Mouse (Mus musculus) MN1 (cell line): ENCODE measurements around the gene Gm49369.
"Not testable (repeated sequence)": the region's sequence is repeated elsewhere in the genome, so short reads cannot be mapped to it uniquely, and the experiment has no call there.

Experiments
- DNase-seq: peaks from one replicate; pipeline ENCODE4 v3.0.0-alpha.2; 2016; ENCODE audit warnings: low spot score

Gene Gm49369

DNA sequence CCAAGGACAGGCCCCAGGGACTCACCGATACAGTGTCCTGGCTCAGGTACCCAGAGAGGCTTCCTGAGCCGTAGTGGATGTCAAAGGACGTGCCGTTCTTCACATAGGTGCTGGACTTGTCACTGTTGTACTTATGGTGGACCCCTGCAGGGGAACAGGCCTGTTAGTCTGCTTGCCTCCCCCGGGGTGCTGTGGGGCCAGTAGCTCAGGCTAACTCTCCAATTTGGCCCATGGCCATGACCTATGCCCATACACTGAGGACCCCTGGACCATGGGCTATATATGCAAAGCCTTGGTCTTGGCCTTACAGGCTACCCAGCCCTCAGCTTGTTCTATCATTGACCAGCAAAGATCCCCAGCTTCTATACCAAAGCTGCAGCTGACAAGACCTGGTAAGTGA is at the start of gene Gm49369:
Gene Gm49369, minus strand, starts transcription at position 101 of the 400 bp plus-strand sequence.
- DNase-seq: no peak

DNA sequence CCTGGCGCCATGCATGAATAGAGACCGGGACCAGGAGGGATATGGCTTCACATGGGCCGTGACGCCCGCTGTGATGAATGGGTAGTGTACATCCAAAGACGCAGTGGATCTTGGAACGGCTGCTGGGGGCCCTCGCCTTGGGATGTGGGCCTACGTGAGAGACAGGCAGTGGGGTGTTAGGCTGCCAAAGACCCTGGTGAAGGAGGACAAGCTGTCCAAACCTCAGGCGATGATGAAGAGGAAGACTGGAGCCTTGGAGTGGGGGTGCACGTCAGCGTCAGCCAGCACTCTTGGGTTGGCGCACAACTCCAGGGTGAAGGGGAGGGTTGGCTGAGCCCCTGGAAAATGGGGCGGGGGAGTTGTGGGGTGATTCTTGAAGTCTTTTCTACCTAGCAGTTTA is 48.6 kb upstream of the Gm49369 start:
- no peak for DNase-seq

DNA sequence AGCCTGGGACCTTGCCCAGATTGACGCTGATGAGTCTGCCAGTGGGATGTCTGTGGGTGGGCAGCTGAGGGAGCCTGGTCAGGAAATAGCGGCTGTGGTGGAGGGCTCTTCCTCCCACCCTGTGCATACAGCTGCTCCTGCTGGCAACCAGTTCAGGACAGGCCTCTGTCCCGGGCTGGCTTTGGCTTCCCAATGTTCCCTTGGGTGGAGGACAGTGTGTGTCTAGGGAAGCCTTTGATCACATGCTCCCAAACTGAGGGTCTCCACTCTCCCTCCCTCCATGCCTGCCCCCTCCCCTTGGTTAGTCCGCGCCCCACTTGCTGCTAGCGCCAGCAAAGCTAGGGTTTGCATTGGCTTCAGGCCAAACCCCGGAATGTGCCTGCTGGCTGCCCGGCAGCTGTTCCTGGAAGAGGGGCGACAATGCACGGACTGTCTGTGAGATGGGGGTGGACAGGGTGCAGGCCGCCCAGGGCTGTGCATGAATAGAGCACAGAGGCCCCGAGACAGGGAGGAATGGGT is 47.8 kb upstream of the Gm49369 start:
- DNase-seq: no peak

DNA sequence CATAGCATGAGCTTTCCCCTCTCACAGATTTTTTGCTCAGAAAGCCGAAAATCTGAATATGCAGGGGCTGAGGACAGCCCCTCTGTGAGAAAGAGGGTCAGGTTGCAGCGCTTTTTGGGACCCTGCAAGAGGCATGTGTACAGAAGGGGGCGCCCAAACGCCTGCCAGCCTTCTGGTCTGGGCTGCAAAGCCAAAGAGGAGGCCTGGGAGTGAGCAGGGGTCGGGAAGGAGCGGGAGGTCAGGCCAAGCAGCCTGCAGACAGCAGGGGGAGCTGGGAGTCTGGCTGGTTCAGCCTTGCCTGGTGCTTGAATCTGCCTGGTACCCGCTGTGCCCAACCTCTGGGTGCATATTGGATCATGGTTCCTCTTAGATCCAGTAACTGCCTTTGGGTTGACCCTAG is 45.7 kb upstream of the Gm49369 start:
- peak; percentile 47 for DNase-seq

DNA sequence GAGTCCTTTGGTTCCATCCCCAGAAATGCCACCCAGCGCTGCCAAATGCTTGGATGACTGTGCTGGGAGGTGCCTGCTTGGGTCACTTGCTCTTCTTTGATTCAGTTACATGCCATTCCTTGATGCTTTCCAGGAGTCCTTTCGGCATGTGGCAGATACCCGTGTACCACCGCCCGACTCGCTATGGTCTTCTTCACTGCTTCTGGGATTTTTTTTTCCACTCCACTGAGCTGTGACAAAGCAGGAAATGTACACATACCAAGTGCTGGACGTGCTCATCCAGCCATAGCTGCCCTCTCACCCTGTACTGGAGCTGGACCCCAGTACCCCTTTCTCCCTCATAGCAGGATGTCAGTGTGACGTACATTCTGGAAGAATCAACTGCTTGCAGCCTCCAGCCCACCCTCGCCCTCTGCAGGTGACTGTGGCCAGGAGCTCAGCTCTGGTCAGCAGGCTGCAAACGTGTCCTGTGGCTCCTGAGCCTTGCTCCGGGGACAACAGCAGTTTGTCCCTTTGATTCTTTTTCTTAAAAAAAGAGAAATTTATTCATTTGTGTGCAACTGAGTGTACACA is 43.3 kb upstream of the Gm49369 start:
- DNase-seq: peak; percentile 56

DNA sequence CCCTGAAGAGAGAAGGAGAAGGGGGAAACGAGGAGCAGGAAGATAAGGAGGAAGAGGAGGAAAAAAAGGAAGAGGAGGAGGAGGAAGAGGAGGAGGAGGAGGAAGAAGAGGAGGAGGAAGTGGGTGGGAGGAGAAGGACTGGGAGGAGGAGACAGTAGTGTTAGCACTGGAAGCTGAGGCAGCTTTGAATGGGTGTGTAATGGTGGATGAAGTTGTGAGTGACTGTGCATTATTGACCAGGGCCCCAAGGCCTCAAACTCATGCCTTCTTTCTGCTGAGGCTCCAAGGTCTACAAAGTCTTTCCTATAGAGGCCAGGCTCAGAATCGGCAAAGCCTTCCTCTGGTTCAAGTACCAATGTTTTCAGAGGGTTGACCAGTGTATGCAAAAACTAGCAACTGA is 39.4 kb upstream of the Gm49369 start:
- no peak for DNase-seq

DNA sequence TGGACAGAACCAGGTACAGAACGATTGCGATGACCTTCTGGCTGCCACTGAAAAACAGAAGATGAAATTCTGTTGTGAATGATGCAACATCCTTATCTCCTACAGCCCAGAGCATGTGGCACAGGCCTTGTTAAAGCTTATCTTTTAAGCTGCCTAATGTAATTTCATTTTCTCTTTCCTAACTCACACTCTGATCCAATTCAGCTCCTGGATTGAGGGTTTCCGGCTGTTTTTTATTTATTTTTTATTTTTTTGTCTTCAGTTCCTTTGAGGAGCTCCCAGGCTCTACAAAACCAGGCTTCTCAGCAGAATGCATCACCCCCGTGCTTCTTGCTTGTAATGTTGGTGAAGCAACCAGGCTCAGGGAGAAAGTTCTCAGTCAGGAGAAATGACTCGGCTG is 37.4 kb upstream of the Gm49369 start:
- DNase-seq: peak; percentile 71

DNA sequence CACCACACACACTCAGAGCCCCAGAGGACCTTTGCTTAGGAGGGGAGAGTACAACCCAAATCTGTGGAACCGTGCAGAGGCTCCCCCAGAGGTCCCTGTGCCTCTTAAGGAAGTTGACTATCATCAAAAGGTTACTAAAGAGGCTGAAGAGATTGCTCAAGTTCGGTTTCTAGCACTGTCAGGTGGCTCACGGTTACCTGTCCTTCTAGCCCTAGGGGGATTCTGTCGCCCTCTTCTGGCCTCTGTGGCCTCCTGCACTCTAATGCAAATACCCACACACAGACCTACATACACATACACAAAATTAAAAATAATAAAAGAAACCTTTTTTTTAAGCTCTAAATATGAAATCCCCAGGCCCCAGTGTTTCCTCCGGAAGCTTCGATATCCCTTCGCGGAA is 36.2 kb upstream of the Gm49369 start:
- DNase-seq: no peak

DNA sequence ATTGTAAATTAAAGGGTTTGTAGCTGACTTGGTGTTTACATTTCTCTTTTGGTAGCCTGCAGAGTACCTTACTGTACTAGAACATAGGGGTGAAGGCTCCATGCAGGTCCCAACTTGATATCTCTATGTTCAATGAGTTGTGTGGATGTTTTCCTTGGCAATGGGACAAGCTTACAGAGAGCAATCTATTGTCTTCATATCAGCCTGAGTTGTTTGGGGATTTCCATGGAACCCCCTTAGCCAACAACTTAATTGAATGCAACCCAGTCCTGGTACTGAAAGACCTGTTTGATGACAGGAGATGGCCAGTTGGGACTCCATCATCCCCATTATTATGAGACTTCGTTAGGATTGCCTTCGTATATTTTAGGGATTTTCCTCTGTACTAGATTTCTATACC is 35.6 kb upstream of the Gm49369 start:
- DNase-seq: no peak

DNA sequence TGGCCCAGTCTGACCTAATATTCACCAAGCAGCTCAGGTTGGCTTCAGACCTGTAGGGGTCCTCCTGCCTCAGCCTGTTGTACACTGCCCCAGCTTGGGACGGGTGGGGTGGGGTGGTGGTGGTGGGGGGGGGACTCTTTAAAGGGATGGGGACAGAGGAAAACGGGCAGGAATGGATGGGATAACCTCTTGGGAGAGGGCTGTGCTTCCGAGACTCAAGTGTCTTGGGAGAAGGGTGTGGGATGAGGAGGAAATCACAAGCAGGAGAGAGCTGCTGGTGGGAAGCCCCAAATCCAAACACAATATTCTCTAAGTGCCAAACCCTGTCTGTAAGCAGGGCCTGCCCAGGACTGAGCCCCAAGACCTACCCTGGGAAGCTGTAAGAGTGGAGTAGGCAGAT is 33.8 kb upstream of the Gm49369 start:
- DNase-seq: no peak

DNA sequence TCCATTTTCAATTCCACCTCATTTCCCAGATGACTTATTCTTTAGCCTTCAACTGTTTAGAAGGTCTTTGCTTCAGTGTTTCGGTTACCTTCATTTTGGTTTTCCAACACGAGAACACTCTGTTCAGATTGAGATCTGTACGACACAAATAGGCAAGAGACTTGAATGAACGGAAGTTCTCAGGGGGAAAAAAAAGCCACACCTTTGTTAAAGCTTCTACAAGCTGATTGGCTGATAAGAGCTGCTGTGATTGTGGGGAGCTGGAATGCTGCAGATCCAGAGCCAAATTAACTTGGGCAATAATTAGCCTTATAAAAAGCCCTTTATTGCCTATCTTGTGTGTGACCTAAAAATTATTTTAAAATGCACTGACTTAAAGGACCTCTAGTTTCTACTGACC is 32.8 kb upstream of the Gm49369 start:
- no peak for DNase-seq

DNA sequence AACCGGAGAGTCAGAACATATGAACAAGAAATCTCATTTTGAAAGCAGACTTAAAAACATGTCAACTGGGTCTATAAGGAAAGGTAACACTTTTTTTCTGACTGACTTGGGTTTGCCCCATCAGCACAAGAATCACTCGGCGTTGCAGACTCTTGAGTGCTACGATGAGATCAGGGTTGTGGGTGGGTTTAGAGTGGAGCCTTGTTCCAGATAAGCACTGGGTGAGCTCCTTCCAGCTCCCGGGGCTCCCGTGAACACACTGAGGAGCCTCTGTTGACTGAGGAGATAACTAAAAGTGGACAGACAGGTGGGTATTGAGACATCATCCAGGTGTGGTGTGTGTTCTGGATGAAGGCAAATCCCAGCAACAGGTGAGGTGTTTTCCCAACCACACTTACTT is 30.8 kb upstream of the Gm49369 start:
- DNase-seq: no peak

DNA sequence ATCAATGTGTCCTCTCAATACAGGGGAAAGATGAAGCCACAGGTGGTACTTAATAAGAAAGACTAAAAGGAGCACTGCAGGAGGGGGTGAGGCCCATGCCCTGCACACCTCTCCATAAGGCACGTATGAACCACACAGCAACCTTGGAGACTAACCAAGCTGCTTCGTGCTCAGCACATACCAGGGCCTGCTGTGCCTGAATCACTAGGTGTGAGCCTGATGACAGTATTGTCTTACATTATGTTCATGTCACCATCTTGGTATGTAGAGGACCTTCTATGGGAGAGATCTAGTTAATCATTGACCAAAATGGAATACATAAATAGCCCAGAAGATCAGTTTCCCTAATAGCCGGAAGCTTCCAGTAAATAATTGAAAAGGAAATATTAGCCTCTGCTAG is 27.1 kb upstream of the Gm49369 start:
- DNase-seq: no peak

DNA sequence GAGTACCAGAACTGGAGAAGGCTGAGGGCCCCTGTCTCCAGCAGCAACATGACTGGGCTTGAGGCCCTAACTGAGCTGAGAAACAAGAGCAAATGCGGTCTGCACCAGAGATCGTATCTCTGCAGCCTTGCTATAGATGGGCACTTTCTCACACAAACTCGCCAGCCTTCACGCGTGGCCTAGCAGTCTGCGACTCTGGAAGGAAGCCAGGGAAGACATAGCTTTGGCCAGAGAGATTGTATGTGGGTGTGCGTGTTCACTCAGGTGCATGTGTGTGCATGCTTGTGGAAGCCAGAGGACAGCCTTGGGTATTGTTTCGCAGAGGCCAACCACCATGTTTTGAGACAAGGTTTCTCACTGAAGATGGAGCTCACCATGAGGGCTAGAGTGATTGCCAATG is 26.2 kb upstream of the Gm49369 start:
- DNase-seq: no peak

DNA sequence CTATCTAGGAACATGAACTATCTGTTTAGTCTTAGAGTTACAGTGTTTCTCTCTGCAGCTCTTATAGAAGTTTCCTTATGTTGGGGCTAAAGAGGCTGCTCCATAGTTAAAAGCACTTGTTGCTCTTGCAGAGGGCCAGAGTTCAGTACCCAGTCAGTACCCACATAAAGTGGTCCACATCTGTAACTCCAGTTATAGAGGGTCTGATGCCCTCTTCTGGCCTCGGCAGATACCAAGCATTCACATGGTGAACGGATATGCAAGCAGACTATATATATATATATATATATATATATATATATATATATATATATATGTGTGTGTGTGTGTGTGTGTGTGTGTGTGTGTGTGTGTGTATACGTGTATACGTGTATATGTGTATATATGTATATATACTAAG is 25.5 kb upstream of the Gm49369 start:
- no peak for DNase-seq

DNA sequence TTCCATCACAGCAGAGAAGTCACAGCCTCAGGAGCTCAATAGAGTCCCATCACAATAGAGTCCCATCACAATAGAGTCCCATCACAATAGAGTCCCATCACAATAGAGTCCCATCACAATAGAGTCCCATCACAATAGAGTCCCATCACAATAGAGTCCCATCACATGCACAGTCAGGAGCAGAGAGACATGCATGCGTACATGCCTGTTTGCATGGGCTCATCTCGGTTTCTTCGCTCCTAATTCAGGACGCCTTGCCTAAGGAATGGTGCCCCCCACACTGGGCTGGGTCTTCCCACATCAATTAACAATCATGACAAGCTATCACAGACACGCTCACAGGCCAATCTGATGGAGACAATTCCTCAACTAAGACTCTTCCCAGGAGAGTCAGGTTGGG is 22.7 kb upstream of the Gm49369 start:
- DNase-seq: not testable (repeated sequence)

DNA sequence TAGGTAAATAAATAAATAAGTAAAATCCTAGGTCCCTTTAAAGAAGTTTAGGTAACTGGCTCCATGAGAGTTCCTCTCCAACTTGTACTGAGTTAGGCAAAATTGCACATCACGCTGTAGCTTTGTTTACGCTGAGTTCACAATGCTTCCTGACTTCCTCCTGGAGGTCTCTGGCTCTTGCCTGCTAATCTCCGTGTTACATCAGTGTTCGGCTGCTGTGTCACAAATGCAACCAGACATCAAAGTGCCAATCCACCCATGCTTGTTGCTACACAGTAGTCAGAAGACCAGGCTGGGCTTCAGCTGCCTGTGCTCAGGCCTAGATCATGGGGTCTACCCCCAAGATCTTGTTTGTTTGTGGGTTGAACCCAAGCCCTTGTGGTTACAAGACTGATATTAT is 21.1 kb upstream of the Gm49369 start:
- no peak for DNase-seq

DNA sequence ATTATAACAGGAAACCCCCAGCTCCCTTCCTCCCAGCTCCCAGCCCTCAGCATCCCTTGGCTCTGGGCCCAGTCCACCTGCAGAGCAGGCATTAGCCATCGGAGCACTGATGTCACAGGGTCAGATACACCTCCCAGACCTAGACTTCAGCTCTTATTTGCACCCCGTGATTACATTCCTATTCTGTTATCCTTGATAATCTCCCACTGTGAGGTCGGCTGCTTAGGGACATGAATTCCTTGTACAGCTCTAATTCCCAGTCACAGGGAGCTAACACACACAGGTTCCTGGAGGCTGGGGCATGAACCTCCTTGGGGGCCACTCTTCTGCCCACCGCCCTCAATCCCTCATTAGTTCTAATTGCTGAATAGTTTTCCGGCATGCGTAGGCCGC is 18.3 kb upstream of the Gm49369 start:
- no peak for DNase-seq

DNA sequence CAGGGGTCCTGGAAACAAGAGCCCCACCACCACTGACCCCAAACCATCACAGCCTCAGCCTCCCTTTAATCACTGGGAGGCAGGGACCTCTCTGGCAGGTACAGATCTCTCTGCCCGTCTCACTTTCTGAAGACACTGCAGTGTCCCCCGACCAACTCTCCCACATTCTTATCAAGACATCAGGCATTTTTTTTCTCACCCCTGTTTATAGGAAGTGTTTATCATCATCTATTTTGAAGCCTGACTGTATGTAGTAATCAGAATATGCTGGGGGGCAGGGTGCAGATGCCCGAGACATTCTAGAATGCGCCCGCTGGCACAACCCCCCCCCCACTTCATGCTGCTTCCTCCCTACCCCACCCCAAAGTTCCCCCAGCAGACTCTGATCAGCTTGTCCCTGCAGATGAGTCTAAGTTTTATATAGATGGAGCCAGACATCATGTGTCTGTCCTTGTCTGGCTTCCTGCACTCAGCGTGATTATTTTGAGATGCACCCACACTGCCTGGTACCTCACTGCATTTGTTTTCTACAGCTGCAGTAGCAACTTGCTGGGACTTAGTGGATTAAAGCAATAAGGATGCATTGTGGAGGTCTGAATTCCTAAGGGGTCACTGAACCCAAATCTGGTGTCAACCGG is 17.8 kb upstream of the Gm49369 start:
- DNase-seq: no peak

DNA sequence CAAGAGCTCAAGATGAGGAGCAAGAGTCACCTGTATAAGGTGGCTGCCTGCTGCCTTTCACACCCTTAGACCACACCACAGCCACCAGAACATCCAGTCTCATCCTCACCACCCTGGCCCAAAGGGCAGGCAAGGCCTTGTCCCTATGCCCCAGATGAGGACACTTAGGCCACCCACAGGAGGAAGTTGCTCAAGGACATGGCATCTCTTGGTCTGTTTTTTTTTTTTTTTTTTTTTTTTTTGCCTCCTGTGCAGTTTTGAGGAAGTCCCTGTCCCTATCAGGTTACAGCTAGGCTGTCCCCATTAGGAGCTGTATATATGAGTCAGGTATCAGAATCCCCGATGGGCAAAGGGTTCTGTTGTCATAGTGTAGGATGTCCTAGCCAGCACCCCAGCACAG is 16.8 kb upstream of the Gm49369 start:
- no peak for DNase-seq

DNA sequence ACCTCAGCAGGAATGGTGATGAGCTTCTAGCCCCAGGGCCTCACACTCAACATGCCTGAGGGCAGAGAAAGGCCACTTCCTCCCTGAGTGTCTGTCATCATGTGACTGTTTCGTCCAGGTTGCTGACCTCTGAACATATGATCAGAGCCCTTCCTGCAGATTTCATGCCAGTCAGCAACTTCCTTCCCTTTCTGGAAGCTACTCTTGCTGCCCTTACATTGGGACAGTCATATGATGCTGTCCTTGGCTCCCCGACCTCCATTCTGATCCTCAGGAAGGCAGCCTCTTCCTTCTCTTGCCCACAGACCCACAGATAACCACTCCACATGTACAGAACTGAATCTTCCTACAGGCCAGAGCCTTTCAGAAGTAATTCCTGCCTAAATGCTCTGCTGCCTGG is 15.6 kb upstream of the Gm49369 start:
- DNase-seq: no peak

DNA sequence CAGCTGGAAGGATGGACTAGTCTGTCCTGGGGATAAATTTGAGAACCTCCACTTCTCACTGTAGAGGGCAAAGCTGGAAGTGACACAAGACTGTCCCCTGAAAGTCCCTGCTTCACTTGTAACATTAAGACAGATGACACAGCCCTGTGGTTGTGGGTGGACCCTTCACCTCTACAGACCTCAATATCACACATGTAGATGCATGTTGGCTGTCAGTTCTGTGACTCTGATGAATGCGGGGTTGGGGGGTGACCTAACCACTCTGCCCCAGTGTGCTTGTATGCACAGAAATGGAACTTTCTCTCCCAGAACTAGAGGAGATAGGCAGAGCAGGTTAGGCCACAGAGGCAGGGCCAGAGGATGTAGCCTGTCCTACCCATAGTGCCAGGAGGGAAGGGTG is 14.1 kb upstream of the Gm49369 start:
- no peak for DNase-seq

DNA sequence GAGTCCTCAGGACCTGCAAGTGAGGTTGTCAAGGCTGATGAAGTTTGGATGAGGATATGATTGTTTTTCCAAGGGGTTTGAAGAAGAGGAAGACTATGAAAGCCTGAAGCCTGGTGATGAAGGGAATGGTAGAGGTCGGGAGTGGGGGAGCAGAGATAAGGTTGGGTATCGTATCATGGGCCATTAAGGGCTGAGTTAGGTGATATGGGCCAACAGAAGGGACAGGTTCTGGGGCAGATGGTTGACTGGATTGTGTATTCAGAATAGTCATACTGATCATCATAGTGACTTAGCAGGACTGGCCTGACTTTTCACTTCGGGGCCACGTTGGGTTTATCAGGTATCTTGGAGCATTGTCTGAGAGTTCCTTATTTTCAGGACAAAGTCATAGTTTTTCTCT is 13.0 kb upstream of the Gm49369 start:
- no peak for DNase-seq
